Mouse (Mus musculus) gastrocnemius, adult 18-20 months (tissue): ENCODE data around the gene Fbxo21. TPM values are rescaled to one million over a fixed set of nuclear protein-coding genes. Genes with fewer than 3 reads are reported as not detected.

Source experiments
- DNase-seq: peaks from one replicate; pipeline ENCODE4 v3.0.0; 2021; ENCODE audit warnings: low spot score
- total RNA-seq, 2 experiments: library from RNA; stranded (reverse); gene quantifications; 2 replicates each; pipeline ENCODE4 v1.2.3; 2021

Gene Fbxo21
- total RNA-seq, 2 experiments from 2014 or later: 12.5 to 13.9 TPM

GRCm38 (mm10) chr5:118019905-118020304, 43.4 kb downstream of the Fbxo21 start:
- DNase-seq: no peak

GRCm38 (mm10) chr5:118023053-118023452, 46.5 kb downstream of the Fbxo21 start:
- no peak for DNase-seq

GRCm38 (mm10) chr5:118025880-118026279, 49.4 kb downstream of the Fbxo21 start:
- no peak for DNase-seq

GRCm38 (mm10) chr5:118026343-118026742, 49.8 kb downstream of the Fbxo21 start:
- DNase-seq: no peak

GRCm38 (mm10) chr5:118027101-118027697, 50.7 kb downstream of the Fbxo21 start:
- DNase-seq: no peak

GRCm38 (mm10) chr5:118027698-118028190, 51.2 kb downstream of the Fbxo21 start, which contains the start of gene Tesc:
Gene Tesc, plus strand, starts transcription at chr5:118027743.
- DNase-seq: no peak

GRCm38 (mm10) chr5:118028191-118029034, 51.9 kb downstream of the Fbxo21 start:
- no peak for DNase-seq

GRCm38 (mm10) chr5:118029035-118029408, 52.5 kb downstream of the Fbxo21 start:
- DNase-seq: no peak

- DNase-seq: no peak
These were observed 52.9 kb downstream of the Fbxo21 start for GRCm38 (mm10) chr5:118029420-118029819.

- DNase-seq: no peak
These were observed 53.6 kb downstream of the Fbxo21 start for GRCm38 (mm10) chr5:118030022-118030675.

- DNase-seq: no peak
These were observed 54.5 kb downstream of the Fbxo21 start for GRCm38 (mm10) chr5:118031059-118031458.

GRCm38 (mm10) chr5:118031508-118031907, 55.0 kb downstream of the Fbxo21 start:
- DNase-seq: no peak

- DNase-seq: no peak
These were observed 56.8 kb downstream of the Fbxo21 start for GRCm38 (mm10) chr5:118033328-118033727.

GRCm38 (mm10) chr5:118033740-118034139, 57.2 kb downstream of the Fbxo21 start:
- DNase-seq: no peak

GRCm38 (mm10) chr5:118034632-118035031, 58.1 kb downstream of the Fbxo21 start:
- DNase-seq: no peak

GRCm38 (mm10) chr5:118035786-118036185, 59.3 kb downstream of the Fbxo21 start:
- DNase-seq: no peak

- DNase-seq: no peak
These were observed 60.6 kb downstream of the Fbxo21 start for GRCm38 (mm10) chr5:118036888-118037797.

- no peak for DNase-seq
These were observed 61.4 kb downstream of the Fbxo21 start for GRCm38 (mm10) chr5:118037798-118038484.

- DNase-seq: no peak
These were observed 62.7 kb downstream of the Fbxo21 start for GRCm38 (mm10) chr5:118039241-118039668.

- no peak for DNase-seq
These were observed 66.1 kb downstream of the Fbxo21 start for GRCm38 (mm10) chr5:118042599-118042998.
